Mouse (Mus musculus) right cerebral cortex, postnatal 10 days (tissue): ENCODE data around the gene Fam78a.
"Not testable (repeated sequence)": the region's sequence is repeated elsewhere in the genome, so short reads cannot be mapped to it uniquely, and the experiment has no call there.

Experiments
- DNase-seq, 2 experiments: peaks; one replicate each; pipeline ENCODE4 v3.0.0; 2021; ENCODE audit warnings: low spot score in 2 of 2

Fam78a gene

DNA sequence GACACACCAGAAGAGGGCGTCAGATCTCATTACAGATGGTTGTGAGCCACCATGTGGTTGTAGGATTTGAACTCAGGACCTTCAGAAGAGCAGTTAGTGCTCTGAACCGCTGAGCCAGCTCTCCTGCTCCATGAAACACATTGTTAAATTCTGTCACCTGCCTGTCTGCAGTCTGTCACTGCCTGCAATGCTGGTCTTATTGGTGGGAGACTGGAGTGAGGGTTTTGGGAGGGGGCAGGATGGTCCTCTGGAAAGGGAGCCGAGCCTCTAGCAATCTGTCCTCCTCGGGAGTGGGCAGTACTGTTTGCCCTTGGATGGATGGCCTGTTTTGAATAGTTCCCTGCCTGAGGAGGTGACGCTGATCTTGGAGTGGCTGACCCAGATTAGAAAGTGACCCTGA lies 40.8 kb downstream of the Fam78a start:
- DNase-seq, result no peak

DNA sequence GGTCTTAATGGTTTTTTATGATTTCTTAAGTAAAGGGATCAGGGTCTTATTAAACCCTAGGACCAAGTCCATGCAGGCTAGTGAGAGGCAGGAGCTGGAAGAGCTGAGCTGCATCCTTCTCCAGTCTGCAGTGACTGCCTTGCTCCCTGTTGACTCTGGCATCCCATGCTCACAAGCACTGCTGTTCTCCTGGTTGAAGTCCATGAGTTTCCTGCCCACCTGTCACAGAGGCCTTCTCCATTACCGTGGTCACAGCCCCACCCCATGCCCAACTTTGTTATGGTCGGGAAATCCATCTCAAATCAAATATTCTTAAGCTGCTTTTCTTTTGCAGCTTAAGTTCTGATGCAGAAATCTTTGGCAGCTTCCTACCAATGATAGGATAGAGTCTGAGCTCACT lies 43.6 kb downstream of the Fam78a start:
- DNase-seq, result no peak

DNA sequence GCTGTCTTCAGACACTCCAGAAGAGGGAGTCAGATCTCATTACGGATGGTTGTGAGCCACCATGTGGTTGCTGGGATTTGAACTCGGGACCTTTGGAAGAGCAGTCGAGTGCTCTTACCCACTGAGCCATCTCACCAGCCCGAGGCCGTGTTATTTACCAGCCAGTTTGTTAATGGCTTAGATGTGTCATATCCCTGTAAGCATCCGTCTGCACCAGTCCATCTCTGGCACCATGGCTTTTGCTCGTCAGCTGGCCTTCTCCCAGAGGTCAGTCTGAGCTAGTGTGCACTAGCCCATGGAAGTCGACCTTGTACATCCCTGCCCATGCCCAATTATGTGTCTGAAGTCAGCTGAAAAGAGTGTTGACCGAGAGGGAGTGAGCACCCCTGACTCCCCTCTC lies 44.0 kb downstream of the Fam78a start:
- not testable (repeated sequence) for DNase-seq

DNA sequence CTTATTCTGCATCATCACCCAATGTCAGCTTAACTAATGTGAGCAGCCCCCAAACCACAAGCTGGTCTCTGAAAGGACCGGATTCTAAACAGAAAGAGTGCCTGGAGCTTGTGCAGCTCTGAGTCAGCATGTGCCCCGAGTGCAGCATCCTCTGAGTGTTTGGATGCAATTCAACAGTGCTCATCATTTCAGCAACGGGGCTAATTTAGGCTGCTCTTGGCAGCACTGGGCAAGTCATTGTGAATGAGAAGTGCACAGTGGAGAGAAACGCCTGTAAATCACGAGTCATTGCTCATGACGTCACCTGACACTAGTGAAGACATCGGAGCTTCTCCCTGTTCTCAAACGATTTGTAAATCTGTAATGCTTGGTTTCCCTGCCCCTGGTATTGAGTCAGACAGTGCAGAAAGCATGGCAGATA lies 46.0 kb downstream of the Fam78a start:
- peak; percentile 43 to 66 for DNase-seq

DNA sequence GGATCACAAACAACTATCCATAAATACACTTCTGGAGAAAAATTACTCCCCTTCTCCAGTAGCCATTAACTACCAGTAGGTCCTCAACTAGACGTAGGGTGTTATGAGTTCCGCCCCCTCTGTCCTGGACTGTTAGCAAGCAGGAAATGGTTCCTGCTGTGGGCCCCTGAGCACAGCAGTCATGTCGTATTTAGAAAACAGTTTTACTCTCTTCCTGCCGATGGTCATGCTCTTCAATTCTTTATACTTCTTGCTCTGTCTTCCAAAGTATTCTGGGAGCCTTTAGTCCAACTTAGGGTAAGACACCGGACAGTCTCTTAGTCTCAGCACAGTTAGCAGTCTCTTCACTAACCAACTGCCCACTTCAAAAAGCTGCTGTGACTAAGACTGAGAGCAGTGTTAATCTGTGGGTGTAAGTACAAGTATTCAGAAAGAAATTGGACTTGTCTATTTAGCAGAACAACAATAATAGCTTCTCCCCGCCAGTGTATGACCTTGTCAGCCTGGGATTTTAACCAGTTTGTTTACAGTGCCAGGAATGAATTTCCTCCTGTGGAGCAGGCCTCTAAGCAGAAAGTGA lies 47.3 kb downstream of the Fam78a start:
- DNase-seq, result no peak

DNA sequence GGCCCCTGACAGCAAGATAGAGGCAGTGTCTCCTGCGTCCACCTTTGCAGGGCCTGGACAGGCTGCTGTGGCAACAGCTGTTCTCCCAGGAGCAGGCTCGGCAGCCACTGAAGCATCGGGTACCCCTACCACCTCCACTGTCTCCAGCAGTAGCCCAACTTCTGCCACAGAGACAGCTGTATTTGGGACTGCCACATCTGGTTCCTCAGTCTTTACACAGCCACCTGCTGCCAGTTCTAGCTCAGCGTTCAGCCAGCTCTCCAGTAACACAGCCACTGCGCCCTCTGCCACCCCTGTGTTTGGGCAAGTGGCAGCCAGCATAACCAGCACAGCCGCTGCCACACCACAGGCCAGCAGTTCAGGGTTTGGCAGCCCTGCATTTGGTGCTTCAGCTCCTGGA lies 50.5 kb downstream of the Fam78a start:
- DNase-seq, result no peak

DNA sequence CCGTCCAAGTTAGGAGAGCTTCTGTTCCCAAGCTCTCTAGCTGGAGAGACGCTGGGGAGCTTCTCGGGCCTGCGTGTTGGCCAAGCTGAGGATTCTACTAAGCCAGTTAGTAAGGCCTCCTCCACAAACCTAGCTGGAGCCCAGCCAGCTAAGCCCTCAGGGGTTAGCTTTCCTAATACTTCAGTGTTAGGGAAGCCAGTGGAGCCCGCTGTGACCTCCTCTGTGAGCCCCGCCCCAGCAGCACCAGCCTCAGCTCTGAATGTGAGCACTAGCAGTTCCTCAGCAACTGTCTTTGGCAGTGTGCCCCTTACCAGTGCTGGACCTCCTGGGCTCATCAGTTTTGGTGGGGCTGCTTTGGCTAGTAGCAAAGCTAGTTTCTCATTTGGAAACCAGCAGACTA lies 51.2 kb downstream of the Fam78a start:
- DNase-seq, result no peak

DNA sequence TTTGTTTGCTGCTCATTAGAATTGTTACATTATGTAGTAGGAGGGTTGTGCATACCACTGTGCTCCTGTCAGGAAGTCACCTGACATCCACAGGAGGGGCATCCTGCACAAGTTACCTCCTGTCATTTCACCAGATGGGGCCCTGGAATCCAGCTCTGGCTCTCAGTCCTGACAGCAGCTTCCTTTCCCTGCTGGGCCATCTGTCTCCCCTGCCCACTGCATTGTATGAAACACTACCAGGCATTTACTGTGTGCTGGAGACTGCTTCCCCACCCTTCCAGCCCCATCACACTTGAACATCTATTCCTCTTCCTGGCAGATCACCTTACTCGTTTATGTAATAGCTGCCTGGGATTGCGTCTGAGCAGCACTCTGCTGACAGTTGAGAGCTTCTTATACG lies 55.0 kb downstream of the Fam78a start:
- DNase-seq, result no peak

DNA sequence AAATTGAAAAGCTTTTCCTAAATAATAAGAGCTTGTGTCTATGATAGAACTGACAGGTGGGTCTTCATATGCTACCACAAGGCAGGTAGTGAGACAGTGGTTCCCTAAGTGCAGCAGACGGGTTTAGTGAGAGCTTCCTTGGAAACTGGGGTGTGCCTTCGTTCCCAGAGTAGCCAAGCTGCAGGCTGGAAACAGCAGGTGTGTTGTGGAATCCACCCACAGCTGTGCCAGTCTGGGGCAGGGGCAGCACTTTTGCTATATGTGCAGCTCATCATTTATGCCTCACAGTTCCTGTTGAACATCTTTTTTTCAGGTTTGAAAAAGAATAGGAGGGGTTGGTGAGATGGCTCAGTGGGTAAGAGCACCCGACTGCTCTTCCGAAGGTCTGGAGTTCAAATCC lies 60.3 kb downstream of the Fam78a start:
- no peak for DNase-seq

DNA sequence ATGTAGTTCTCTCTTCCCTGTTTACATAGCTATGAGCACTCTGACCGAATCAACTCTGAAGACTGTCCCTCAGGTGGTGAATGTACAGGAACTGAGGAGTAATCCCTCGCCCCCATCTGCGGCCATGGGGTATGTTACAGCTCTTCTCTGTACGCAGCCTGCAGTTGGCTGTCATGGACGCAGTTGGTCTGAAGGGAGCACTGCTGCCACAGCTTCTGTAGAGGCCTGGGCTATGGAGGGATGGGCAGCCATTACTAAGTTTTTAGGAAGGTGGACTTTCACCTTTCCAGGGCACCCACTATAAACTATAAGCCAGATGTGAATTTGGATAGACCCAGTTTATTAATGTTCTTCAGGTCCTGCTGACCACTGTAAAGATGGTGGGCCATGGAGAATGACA lies 64.4 kb downstream of the Fam78a start:
- DNase-seq, result no peak

DNA sequence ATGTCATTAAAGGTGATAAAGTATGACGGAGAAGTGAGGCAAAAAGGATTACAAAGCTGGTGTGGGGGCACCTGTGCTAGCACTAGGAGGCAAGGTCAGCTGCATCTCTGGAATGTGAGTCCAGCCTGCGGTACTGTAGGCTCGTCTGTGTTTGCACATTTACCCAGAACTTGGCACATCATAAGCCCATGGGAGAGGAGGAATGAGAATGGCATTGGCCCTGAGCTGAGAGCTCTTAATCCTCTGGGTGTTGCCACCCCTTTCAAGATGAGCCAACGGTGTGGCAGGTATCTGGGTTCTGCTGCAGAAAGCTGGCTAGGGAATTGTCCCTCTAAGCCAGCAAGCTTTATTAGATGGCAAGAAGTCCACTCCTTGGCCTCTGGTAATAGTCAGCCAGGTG lies 65.0 kb downstream of the Fam78a start:
- DNase-seq, result no peak

DNA sequence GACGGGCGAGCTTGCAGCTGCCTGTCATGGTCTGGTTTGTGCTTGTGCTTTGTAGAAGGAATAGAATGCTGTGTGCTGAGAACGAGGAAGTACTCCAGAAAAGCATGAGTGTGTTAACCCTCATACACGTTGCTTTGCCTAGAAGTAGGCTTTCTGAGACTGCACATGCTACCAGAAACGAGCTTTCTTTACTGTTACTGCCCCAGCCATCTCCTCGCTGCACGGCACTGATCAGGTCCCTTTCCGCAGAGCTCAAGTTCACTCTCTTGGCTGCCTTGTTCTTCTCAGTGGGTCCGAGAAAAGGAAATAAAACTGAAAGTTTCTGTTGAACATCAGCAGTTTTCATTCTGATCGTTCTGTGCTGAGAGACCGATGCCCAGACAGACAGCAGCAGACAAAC lies 75.9 kb downstream of the Fam78a start:
- DNase-seq, result no peak

DNA sequence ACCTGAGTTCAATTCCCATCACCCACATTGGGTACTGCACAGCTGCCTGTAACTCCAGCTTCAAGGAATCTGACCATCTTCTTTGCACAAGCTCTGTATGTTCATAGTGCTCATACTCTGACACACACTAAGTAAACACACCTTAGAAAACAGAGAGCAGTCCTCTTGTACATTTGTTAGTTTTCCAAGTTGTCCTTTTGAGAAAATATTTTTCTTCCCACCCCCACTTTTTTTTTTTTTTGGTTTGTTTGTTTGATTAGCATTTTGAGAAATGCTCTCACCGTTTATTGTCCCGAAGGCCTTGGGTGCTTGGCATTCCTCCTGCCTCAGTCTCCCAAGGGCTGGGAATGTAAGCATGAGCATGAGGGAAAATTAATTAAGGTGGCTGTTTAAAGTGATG lies 76.3 kb downstream of the Fam78a start:
- DNase-seq, result no peak
